Mouse (Mus musculus): Measurements from ENCODE around the gene Nfu1.
"Not testable (repeated sequence)": the region's sequence is repeated elsewhere in the genome, so short reads cannot be mapped to it uniquely, and the experiment has no call there.

DNA sequence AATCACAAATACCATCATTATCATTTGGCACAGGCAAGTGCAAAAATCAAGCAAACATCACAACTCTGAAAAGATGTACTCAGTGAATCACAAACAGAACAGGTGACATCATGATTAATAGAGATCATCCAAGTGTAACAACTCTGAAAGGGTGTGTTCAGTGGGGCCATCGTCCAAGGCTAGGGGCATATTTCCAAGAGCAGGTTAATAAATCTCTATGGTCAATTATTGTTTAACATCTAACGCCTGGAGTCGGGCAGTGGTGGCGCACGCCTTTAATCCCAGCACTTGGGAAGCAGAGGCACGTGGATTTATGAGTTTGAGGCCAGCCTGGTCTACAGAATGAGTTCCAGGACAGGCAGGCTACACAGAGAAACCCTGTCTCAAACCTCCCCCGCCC lies 22.3 kb downstream of the Nfu1 start:
- not testable (repeated sequence) for TF ChIP-seq EP300 (optimal IDR thresholded peaks at IDR 0.05); CTCF (IDR thresholded peaks at IDR 0.05; ENCODE audit: low read depth)

Data from stomach, postnatal 0 days (tissue).